Mouse (Mus musculus) erythroblast, embryonic 14.5 days (primary cell): ENCODE results near the gene Rpl10. TPM values are rescaled to one million over a fixed set of nuclear protein-coding genes. Genes with fewer than 3 reads are reported as not detected.

Source experiments
- H3K27me3 ChIP-seq: 2 replicates; pipeline ENCODE4 v1.6.1; 2012; ENCODE audit warnings: inconsistent platforms; ENCODE audit not compliant: control insufficient read depth
- H3K36me3 ChIP-seq: 2 replicates; pipeline ENCODE4 v1.6.1; 2012; ENCODE audit warnings: mild to moderate bottlenecking, inconsistent platforms; ENCODE audit not compliant: control insufficient read depth
- H3K4me1 ChIP-seq: 2 replicates; pipeline ENCODE4 v1.6.1; 2012; ENCODE audit warnings: inconsistent platforms; ENCODE audit not compliant: control insufficient read depth
- H3K4me3 ChIP-seq: replicated peaks from 2 replicates; pipeline ENCODE3; 2012; ENCODE audit warnings: moderate library complexity, mild to moderate bottlenecking, inconsistent platforms
- H3K9me3 ChIP-seq: 2 replicates; pipeline ENCODE4 v1.6.1; 2012; ENCODE audit warnings: low read length, inconsistent platforms, mixed read lengths; ENCODE audit not compliant: control insufficient read depth
- GATA1 ChIP-seq: IDR thresholded peaks from 2 replicates; pipeline ENCODE4 v1.6.1; 2012; ENCODE audit warnings: low read length, inconsistent platforms, mixed read lengths
- TAL1 ChIP-seq: IDR thresholded peaks from 3 replicates; pipeline ENCODE4 v1.6.1; 2012; ENCODE audit warnings: low read length, inconsistent platforms, mixed read lengths
- polyA plus RNA-seq: library from polyadenylated mRNA; stranded (reverse); fragments of >175 nt; gene quantifications from 2 replicates; pipeline ENCODE4 v1.2.3, GENCODE M21; 2012

The Rpl10 gene
- polyA plus RNA-seq, 1 experiment, result 129 TPM

GRCm38 (mm10) chrX:74296538-74297448 is 26.2 kb downstream of the Rpl10 start, which contains the start of gene Atp6ap1:
TSS of gene Atp6ap1 (plus strand) at chrX:74297097.
- Histone ChIP-seq H3K27me3 (no peaks in the 10 kb centered on the region; the same call in 1 of the 2 replicates), H3K36me3 (peaks cover 35% of the 10 kb centered on the region), H3K9me3 (peaks cover 3% of the 10 kb centered on the region; the same call in 1 of the 2 replicates), H3K4me3 (peak within 1 kb of the TSS; percentile 83), H3K4me1 (peaks cover 39% of the 10 kb centered on the region)
- TF ChIP-seq GATA1 (no peak), TAL1 (no peak)

GRCm38 (mm10) chrX:74298348-74298747 is 27.7 kb downstream of the Rpl10 start:
- Histone ChIP-seq H3K4me3 (peak overlapping the region; percentile 53), H3K4me1 (peaks cover 39% of the 10 kb centered on the region), H3K27me3 (no peaks in the 10 kb centered on the region; the same call in 1 of the 2 replicates), H3K9me3 (peaks cover 3% of the 10 kb centered on the region; the same call in 1 of the 2 replicates), H3K36me3 (peaks cover 51% of the 10 kb centered on the region)
- TF ChIP-seq GATA1 (no peak), TAL1 (no peak)

- Histone ChIP-seq H3K4me1 (peaks cover 42% of the 10 kb centered on the region), H3K36me3 (peaks cover 62% of the 10 kb centered on the region), H3K9me3 (peaks cover 3% of the 10 kb centered on the region; the same call in 1 of the 2 replicates), H3K4me3 (no peak overlapping the region), H3K27me3 (no peaks in the 10 kb centered on the region; the same call in 1 of the 2 replicates)
- no peak for TF ChIP-seq GATA1
- no peak for TF ChIP-seq TAL1
Measured at GRCm38 (mm10) chrX:74299721-74300120, 29.1 kb downstream of the Rpl10 start.

- TF ChIP-seq GATA1 (no peak), TAL1 (no peak)
- Histone ChIP-seq H3K9me3 (no peaks in the 10 kb centered on the region), H3K4me3 (peak within 1 kb of the TSS; percentile 88), H3K27me3 (no peaks in the 10 kb centered on the region), H3K36me3 (peaks cover 83% of the 10 kb centered on the region), H3K4me1 (peaks cover 29% of the 10 kb centered on the region)
Measured at GRCm38 (mm10) chrX:74304867-74305700, 34.5 kb downstream of the Rpl10 start, which contains the start of gene Gdi1. TSS of gene Gdi1 (plus strand) at chrX:74304998.

- Histone ChIP-seq H3K36me3 (peaks cover 78% of the 10 kb centered on the region), H3K4me1 (peaks cover 35% of the 10 kb centered on the region)
Measured at GRCm38 (mm10) chrX:74312540-74313464, 42.2 kb downstream of the Rpl10 start, which contains the start of gene Fam50a. TSS of gene Fam50a (plus strand) at chrX:74313033.

More at GRCm38 (mm10) chrX:74312540-74313464, 42.2 kb downstream of the Rpl10 start, which contains the start of gene Fam50a:
- Histone ChIP-seq H3K27me3 (peaks cover 2% of the 10 kb centered on the region; the same call in 1 of the 2 replicates), H3K9me3 (no peaks in the 10 kb centered on the region; the same call in 1 of the 2 replicates), H3K4me3 (peak within 1 kb of the TSS; percentile 81)
- TF ChIP-seq TAL1 (no peak), GATA1 (no peak)

Other genes with a start within 250 kb of the Rpl10 start
- 16.2 and 16.9 TPM in 2 replicates for gene Irak1, start 246.9 kb upstream of the Rpl10 start, polyA plus RNA-seq
- gene Opn1mw, start 143.3 kb upstream of the Rpl10 start, polyA plus RNA-seq, result not detected in 2 replicates
- gene Mecp2, start 135.4 kb upstream of the Rpl10 start, polyA plus RNA-seq, result 4.4 and 5.4 TPM in 2 replicates
- gene Tex28, start 103.0 kb upstream of the Rpl10 start, polyA plus RNA-seq, result not detected in 2 replicates
- gene Tktl1, start 93.6 kb upstream of the Rpl10 start, polyA plus RNA-seq, result not detected in 2 replicates
- 0.80 and 0.87 TPM in 2 replicates for gene Flna, start 21.0 kb upstream of the Rpl10 start, polyA plus RNA-seq
- gene Emd, start 16.1 kb upstream of the Rpl10 start, polyA plus RNA-seq, result 2.0 and 2.5 TPM in 2 replicates
- gene Taz, start 11.1 kb downstream of the Rpl10 start, polyA plus RNA-seq, result 1.3 and 2.1 TPM in 2 replicates
- 0.25 and 0.32 TPM in 2 replicates for gene Dnase1l1, start 11.5 kb downstream of the Rpl10 start, polyA plus RNA-seq
- gene Atp6ap1, start 26.3 kb downstream of the Rpl10 start, polyA plus RNA-seq, result 2.6 and 2.8 TPM in 2 replicates
- 3.4 and 4.0 TPM in 2 replicates for gene Gdi1, start 34.2 kb downstream of the Rpl10 start, polyA plus RNA-seq
- 4.8 and 5.6 TPM in 2 replicates for gene Fam50a, start 42.2 kb downstream of the Rpl10 start, polyA plus RNA-seq
- 0.01 and 0.02 TPM in 2 replicates for gene Plxna3, start 58.3 kb downstream of the Rpl10 start, polyA plus RNA-seq
- gene Lage3, start 82.8 kb downstream of the Rpl10 start, polyA plus RNA-seq, result 0.85 and 1.0 TPM in 2 replicates
- gene Ubl4a, start 102.4 kb downstream of the Rpl10 start, polyA plus RNA-seq, result 3.5 and 5.0 TPM in 2 replicates
- 0.06 and 0.07 TPM in 2 replicates for gene Slc10a3, start 102.5 kb downstream of the Rpl10 start, polyA plus RNA-seq
- gene Fam3a, start 122.5 kb downstream of the Rpl10 start, polyA plus RNA-seq, result 0.35 and 0.84 TPM in 2 replicates
- 1.5 and 2.3 TPM in 2 replicates for gene Ikbkg, start 122.5 kb downstream of the Rpl10 start, polyA plus RNA-seq
- 2.0 and 2.2 TPM in 2 replicates for gene G6pdx, start 158.4 kb downstream of the Rpl10 start, polyA plus RNA-seq
- gene Gm6880, start 210.6 kb downstream of the Rpl10 start, polyA plus RNA-seq, result not detected in 2 replicates